Mouse (Mus musculus) MEL (cell line): ENCODE measurements around the gene 4933417A18Rik. TPM values are rescaled to one million over a fixed set of nuclear protein-coding genes. Genes with fewer than 3 reads are reported as not detected.
"Not testable (repeated sequence)": the region's sequence is repeated elsewhere in the genome, so short reads cannot be mapped to it uniquely, and the experiment has no call there.

Experiments
- DNase-seq: peaks from one replicate; pipeline ENCODE4 v3.0.0; 2011; ENCODE audit warnings: low read depth, low spot score
- H3K27ac ChIP-seq: 2 replicates; pipeline ENCODE4 v1.5.1; 2012; ENCODE audit warnings: low read depth, mild to moderate bottlenecking, control low read depth, low read length, moderate library complexity; ENCODE audit not compliant: control insufficient read depth
- H3K27me3 ChIP-seq, 2 experiments: fragments of 150-350 bp in 1 of 2; sonication (generic) in 1 of 2; 2 replicates each; pipeline ENCODE4 v1.6.1; 2012; ENCODE audit warnings: low read length in 2 of 2, mild to moderate bottlenecking in 2 of 2, improper control_type of control experiment in 1 of 2, moderate library complexity in 1 of 2; ENCODE audit not compliant: insufficient read depth in 2 of 2, control insufficient read depth in 1 of 2
- H3K36me3 ChIP-seq, 2 experiments: 2 replicates each; pipeline ENCODE4 v1.6.1; 2012 to 2014; ENCODE audit warnings: low read length in 2 of 2, improper control_type of control experiment in 1 of 2, inconsistent platforms in 1 of 2, mild to moderate bottlenecking in 1 of 2; ENCODE audit not compliant: insufficient read depth in 2 of 2, control insufficient read depth in 1 of 2
- H3K4me1 ChIP-seq, 2 experiments: fragments of 150-350 bp in 1 of 2; sonication (generic) in 1 of 2; 2 replicates each; pipeline ENCODE4 v1.6.1; 2012; ENCODE audit warnings: low read length in 2 of 2, improper control_type of control experiment in 1 of 2, mild to moderate bottlenecking in 1 of 2; ENCODE audit not compliant: insufficient read depth in 2 of 2, control insufficient read depth in 1 of 2
- H3K4me3 ChIP-seq, 2 experiments: fragments of 150-350 bp in 1 of 2; sonication (generic) in 1 of 2; 2 replicates each; pipeline ENCODE4 v1.5.1; 2012; ENCODE audit warnings: low read depth in 2 of 2, low read length in 2 of 2, mild to moderate bottlenecking in 2 of 2, moderate library complexity in 2 of 2, control low read depth in 1 of 2, improper control_type of control experiment in 1 of 2; ENCODE audit not compliant: control insufficient read depth in 1 of 2, insufficient read depth in 1 of 2
- H3K79me2 ChIP-seq: 2 replicates; pipeline ENCODE4 v1.6.1; 2012; ENCODE audit warnings: mild to moderate bottlenecking, low read length, moderate library complexity; ENCODE audit not compliant: control insufficient read depth, poor library complexity, insufficient read depth
- H3K9ac ChIP-seq: 2 replicates; pipeline ENCODE4 v1.6.1; 2012; ENCODE audit warnings: low read depth, mild to moderate bottlenecking, control low read depth, low read length, moderate library complexity; ENCODE audit not compliant: control insufficient read depth, poor library complexity, severe bottlenecking
- H3K9me3 ChIP-seq: fragments of 150-350 bp; sonication (generic); replicated peaks from 2 replicates; pipeline ENCODE4 v1.6.1; 2012; ENCODE audit warnings: mild to moderate bottlenecking, low read length, improper control_type of control experiment, moderate library complexity; ENCODE audit not compliant: insufficient read depth
- BHLHE40 ChIP-seq: IDR thresholded peaks from 2 replicates; pipeline ENCODE4 v1.6.1; 2012; ENCODE audit warnings: low read depth, mild to moderate bottlenecking, inconsistent platforms, low read length, improper control_type of control experiment, borderline replicate concordance
- CHD2 ChIP-seq: IDR thresholded peaks from 2 replicates; pipeline ENCODE4 v1.6.1; 2011; ENCODE audit warnings: low read length, improper control_type of control experiment
- CTCF ChIP-seq, 3 experiments: IDR thresholded peaks in 2 of 3; conservative IDR thresholded peaks in 1 of 3; 2 replicates each; pipeline ENCODE4 v1.5.1; 2011 to 2012; ENCODE audit warnings: low read length in 3 of 3, low read depth in 2 of 3, mild to moderate bottlenecking in 2 of 3, improper control_type of control experiment in 1 of 3, inconsistent platforms in 1 of 3, mixed read lengths in 1 of 3, moderate library complexity in 1 of 3; ENCODE audit not compliant: control insufficient read depth in 1 of 3, insufficient read depth in 1 of 3, poor library complexity in 1 of 3, severe bottlenecking in 1 of 3
- ELF1 ChIP-seq: IDR thresholded peaks from 2 replicates; pipeline ENCODE4 v1.6.1; 2014; ENCODE audit warnings: low read depth, mild to moderate bottlenecking, inconsistent platforms, low read length, improper control_type of control experiment, moderate library complexity
- ETS1 ChIP-seq: IDR thresholded peaks from 2 replicates; pipeline ENCODE4 v1.6.1; 2012; ENCODE audit warnings: low read depth, mild to moderate bottlenecking, inconsistent platforms, low read length, improper control_type of control experiment, moderate library complexity
- GATA1 ChIP-seq: IDR thresholded peaks from 2 replicates; pipeline ENCODE4 v1.6.1; 2011; ENCODE audit warnings: low read depth, low read length, improper control_type of control experiment
- MYC ChIP-seq: IDR thresholded peaks from 2 replicates; pipeline ENCODE4 v1.6.1; 2011; ENCODE audit warnings: low read depth, mild to moderate bottlenecking, low read length, improper control_type of control experiment, moderate library complexity
- POLR2A ChIP-seq, 2 experiments: IDR thresholded peaks; 2 replicates each; pipeline ENCODE4 v1.6.1; 2011 to 2012; ENCODE audit warnings: low read length in 2 of 2, mild to moderate bottlenecking in 2 of 2, control low read depth in 1 of 2, improper control_type of control experiment in 1 of 2, low read depth in 1 of 2, moderate library complexity in 1 of 2; ENCODE audit not compliant: control insufficient read depth in 1 of 2, insufficient read depth in 1 of 2, poor library complexity in 1 of 2
- RCOR1 ChIP-seq: IDR thresholded peaks from 2 replicates; pipeline ENCODE4 v1.6.1; 2012; ENCODE audit warnings: low read depth, mild to moderate bottlenecking, inconsistent platforms, low read length, improper control_type of control experiment
- SMC3 ChIP-seq: IDR thresholded peaks from 2 replicates; pipeline ENCODE4 v1.6.1; 2011; ENCODE audit warnings: low read depth, low read length, improper control_type of control experiment
- TBP ChIP-seq: IDR thresholded peaks from 2 replicates; pipeline ENCODE4 v1.8.0; 2011; ENCODE audit warnings: low read depth, low read length, improper control_type of control experiment
- TCF12 ChIP-seq: IDR thresholded peaks from 2 replicates; pipeline ENCODE4 v1.6.1; 2014; ENCODE audit warnings: low read depth, mild to moderate bottlenecking, inconsistent platforms, low read length, improper control_type of control experiment, moderate library complexity
- UBTF ChIP-seq: IDR thresholded peaks from 2 replicates; pipeline ENCODE4 v1.6.1; 2012; ENCODE audit warnings: low read depth, mild to moderate bottlenecking, inconsistent platforms, low read length, improper control_type of control experiment, moderate library complexity, borderline replicate concordance; ENCODE audit not compliant: insufficient read depth
- USF1 ChIP-seq: IDR thresholded peaks from 2 replicates; pipeline ENCODE4 v1.6.1; 2014; ENCODE audit warnings: low read depth, mild to moderate bottlenecking, inconsistent platforms, low read length, improper control_type of control experiment, moderate library complexity
- ZC3H11A ChIP-seq: IDR thresholded peaks from 2 replicates; pipeline ENCODE4 v1.6.1; 2012; ENCODE audit warnings: low read depth, mild to moderate bottlenecking, inconsistent platforms, low read length, improper control_type of control experiment
- polyA plus RNA-seq, 2 experiments: library from polyadenylated mRNA; stranded (reverse) in 1 of 2; unstranded in 1 of 2; fragments of >175 nt in 1 of 2; fragments of >200 nt in 1 of 2; gene quantifications; 2 replicates each; pipeline versions ENCODE4 v1.2.1 to v1.2.4; 2012; ENCODE audit warnings: low replicate concordance in 2 of 2, low read depth in 1 of 2; ENCODE audit not compliant: insufficient read length in 2 of 2, insufficient read depth in 1 of 2, missing spikeins in 1 of 2
- total RNA-seq: library from RNA; depleted of rRNA; stranded (reverse); fragments of 300-350 nt; gene quantifications from 2 replicates; pipeline ENCODE4 v1.2.3, GENCODE M21; 2012; rRNA removed

4933417A18Rik gene
- not detected in 2 replicates for total RNA-seq
- not detected for polyA plus RNA-seq

DNA sequence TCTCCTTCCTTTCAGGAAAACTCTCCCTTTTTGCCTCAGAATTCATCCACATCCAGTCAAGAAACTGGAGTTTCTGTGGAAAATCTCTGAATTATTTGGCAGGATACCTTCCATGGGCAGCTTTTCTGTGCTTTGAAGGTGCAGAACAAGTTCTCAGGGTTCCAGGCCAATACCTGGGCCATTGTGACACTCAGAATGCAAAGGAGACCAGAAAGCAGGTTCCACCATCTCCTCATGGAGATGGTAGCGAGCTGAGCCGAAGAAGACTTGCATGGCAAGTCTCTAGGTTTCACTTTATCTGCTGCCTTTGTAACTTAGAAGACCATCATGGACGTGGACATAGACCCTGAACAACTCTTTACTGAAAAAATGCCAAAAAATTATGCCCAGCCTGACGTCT lies at the start of gene 4933417A18Rik, which contains the start of gene Fam217a:
Gene 4933417A18Rik, plus strand, starts transcription at position 200 of the 400 bp plus-strand sequence.
Gene Fam217a, minus strand, starts transcription at position 101 of the 400 bp plus-strand sequence.
- H3K4me3 ChIP-seq, result no peak within 1 kb of the TSS
- H3K9ac ChIP-seq, result no peak within 1 kb of the TSS
- H3K27me3 ChIP-seq, result peaks cover 0 to 4% of the 10 kb centered on the region in 2 experiments
- H3K4me1 ChIP-seq, result no peaks in the 10 kb centered on the region
- H3K9me3 ChIP-seq, result no peaks in the 10 kb centered on the region
- TF ChIP-seq CTCF (IDR thresholded peaks at IDR 0.05 in 2 of 3, conservative IDR thresholded peaks at IDR 0.05 in 1 of 3; ENCODE audit: control insufficient read depth in 1 of 3, insufficient read depth in 1 of 3, low read depth in 2 of 3, low read length in 3 of 3, poor library complexity in 1 of 3, severe bottlenecking in 1 of 3) (no peak), POLR2A (IDR thresholded peaks at IDR 0.05; ENCODE audit: control insufficient read depth in 1 of 2, insufficient read depth in 1 of 2, low read depth in 1 of 2, low read length in 2 of 2, poor library complexity in 1 of 2) (no peak), MYC (no peak), BHLHE40 (no peak), ETS1 (no peak), ZC3H11A (no peak), GATA1 (no peak), TCF12 (no peak), ELF1 (no peak), TBP (no peak), RCOR1 (no peak), SMC3 (no peak), USF1 (no peak), UBTF (no peak), CHD2 (no peak)
- no peaks in the 10 kb centered on the region for H3K79me2 ChIP-seq
- DNase-seq, result no peak
- H3K27ac ChIP-seq, result no peak within 1 kb of the TSS
- H3K36me3 ChIP-seq, result no peaks in the 10 kb centered on the region

DNA sequence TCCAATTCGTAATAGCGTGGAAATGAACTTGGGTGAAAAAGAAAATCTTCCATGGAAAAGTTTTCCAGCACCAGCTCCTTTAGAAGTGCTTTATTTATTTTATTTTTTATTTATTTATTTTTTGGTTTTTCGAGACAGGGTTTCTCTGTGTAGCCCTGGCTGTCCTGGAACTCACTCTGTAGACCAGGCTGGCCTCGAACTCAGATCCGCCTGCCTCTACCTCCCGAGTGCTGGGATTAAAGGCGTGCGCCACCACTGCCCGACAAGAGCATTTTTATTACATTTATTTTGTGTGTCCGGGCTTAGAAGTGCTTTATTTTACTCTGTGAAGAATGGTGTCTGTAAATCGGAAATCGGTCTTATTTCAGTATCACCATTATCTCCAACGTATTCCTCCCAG lies 49.5 kb upstream of the 4933417A18Rik start:
- H3K9me3 ChIP-seq, DNase-seq, H3K27me3 ChIP-seq: not testable (repeated sequence)
- H3K79me2 ChIP-seq, result peaks cover 42% of the 10 kb centered on the region
- peak overlapping the region; percentile 87 to 89 for H3K4me3 ChIP-seq
- H3K36me3 ChIP-seq, result peaks cover 0 to 20% of the 10 kb centered on the region in 2 experiments; a peak in 3 of 4 replicates
- H3K27ac ChIP-seq, result peak overlapping the region; percentile 97
- 0 out of 2 replicates have a peak, but pooled peaks have one; percentile 10 for TF ChIP-seq MYC
- H3K4me1 ChIP-seq, result peaks cover 0 to 10% of the 10 kb centered on the region in 2 experiments; a peak in 3 of 4 replicates
- peak overlapping the region; percentile 90 for H3K9ac ChIP-seq
